Mouse (Mus musculus): ENCODE results near the gene Phtf1.

- TF ChIP-seq CTCF (IDR thresholded peaks at IDR 0.05; ENCODE audit: low read depth, low read length) (no peak), GATA1 (IDR thresholded peaks at IDR 0.05; ENCODE audit: borderline replicate concordance, low read length) (no peak)
Observed at GRCm38 (mm10) chr3:104020101-104020500, 52.2 kb downstream of the Phtf1 start.

Measured in G1E (cell line).